Mouse (Mus musculus) MEL (cell line): ENCODE data around the gene Casp2. TPM values are rescaled to one million over a fixed set of nuclear protein-coding genes. Genes with fewer than 3 reads are reported as not detected.

ENCODE experiments used
- DNase-seq: peaks from one replicate; pipeline ENCODE4 v3.0.0; 2011; ENCODE audit warnings: low read depth, low spot score
- H3K27ac ChIP-seq: 2 replicates; pipeline ENCODE4 v1.5.1; 2012; ENCODE audit warnings: low read depth, mild to moderate bottlenecking, control low read depth, low read length, moderate library complexity; ENCODE audit not compliant: control insufficient read depth
- H3K27me3 ChIP-seq, 2 experiments: fragments of 150-350 bp in 1 of 2; sonication (generic) in 1 of 2; 2 replicates each; pipeline ENCODE4 v1.6.1; 2012; ENCODE audit warnings: low read length in 2 of 2, mild to moderate bottlenecking in 2 of 2, improper control_type of control experiment in 1 of 2, moderate library complexity in 1 of 2; ENCODE audit not compliant: insufficient read depth in 2 of 2, control insufficient read depth in 1 of 2
- H3K36me3 ChIP-seq, 2 experiments: 2 replicates each; pipeline ENCODE4 v1.6.1; 2012 to 2014; ENCODE audit warnings: low read length in 2 of 2, improper control_type of control experiment in 1 of 2, inconsistent platforms in 1 of 2, mild to moderate bottlenecking in 1 of 2; ENCODE audit not compliant: insufficient read depth in 2 of 2, control insufficient read depth in 1 of 2
- H3K4me1 ChIP-seq, 2 experiments: fragments of 150-350 bp in 1 of 2; sonication (generic) in 1 of 2; 2 replicates each; pipeline ENCODE4 v1.6.1; 2012; ENCODE audit warnings: low read length in 2 of 2, improper control_type of control experiment in 1 of 2, mild to moderate bottlenecking in 1 of 2; ENCODE audit not compliant: insufficient read depth in 2 of 2, control insufficient read depth in 1 of 2
- H3K4me3 ChIP-seq, 2 experiments: fragments of 150-350 bp in 1 of 2; sonication (generic) in 1 of 2; 2 replicates each; pipeline ENCODE4 v1.5.1; 2012; ENCODE audit warnings: low read depth in 2 of 2, low read length in 2 of 2, mild to moderate bottlenecking in 2 of 2, moderate library complexity in 2 of 2, control low read depth in 1 of 2, improper control_type of control experiment in 1 of 2; ENCODE audit not compliant: control insufficient read depth in 1 of 2, insufficient read depth in 1 of 2
- H3K79me2 ChIP-seq: 2 replicates; pipeline ENCODE4 v1.6.1; 2012; ENCODE audit warnings: mild to moderate bottlenecking, low read length, moderate library complexity; ENCODE audit not compliant: control insufficient read depth, poor library complexity, insufficient read depth
- H3K9ac ChIP-seq: 2 replicates; pipeline ENCODE4 v1.6.1; 2012; ENCODE audit warnings: low read depth, mild to moderate bottlenecking, control low read depth, low read length, moderate library complexity; ENCODE audit not compliant: control insufficient read depth, poor library complexity, severe bottlenecking
- H3K9me3 ChIP-seq: fragments of 150-350 bp; sonication (generic); replicated peaks from 2 replicates; pipeline ENCODE4 v1.6.1; 2012; ENCODE audit warnings: mild to moderate bottlenecking, low read length, improper control_type of control experiment, moderate library complexity; ENCODE audit not compliant: insufficient read depth
- BHLHE40 ChIP-seq: IDR thresholded peaks from 2 replicates; pipeline ENCODE4 v1.6.1; 2012; ENCODE audit warnings: low read depth, mild to moderate bottlenecking, inconsistent platforms, low read length, improper control_type of control experiment, borderline replicate concordance
- CHD1 ChIP-seq: IDR thresholded peaks from 2 replicates; pipeline ENCODE4 v1.6.1; 2012; ENCODE audit warnings: low read depth, mild to moderate bottlenecking, inconsistent platforms, low read length, improper control_type of control experiment
- E2F4 ChIP-seq: IDR thresholded peaks from 2 replicates; pipeline ENCODE4 v1.6.1; 2011; ENCODE audit warnings: low read depth, low read length, improper control_type of control experiment, borderline replicate concordance
- EP300 ChIP-seq, 2 experiments: IDR thresholded peaks; 2 replicates each; pipeline ENCODE4 v1.6.1; 2011; ENCODE audit warnings: improper control_type of control experiment in 2 of 2, low read length in 2 of 2, low read depth in 1 of 2, mild to moderate bottlenecking in 1 of 2
- GABPA ChIP-seq: IDR thresholded peaks from 2 replicates; pipeline ENCODE4 v1.6.1; 2012; ENCODE audit warnings: low read depth, mild to moderate bottlenecking, inconsistent platforms, low read length, improper control_type of control experiment, moderate library complexity
- GATA1 ChIP-seq: IDR thresholded peaks from 2 replicates; pipeline ENCODE4 v1.6.1; 2011; ENCODE audit warnings: low read depth, low read length, improper control_type of control experiment
- JUND ChIP-seq: IDR thresholded peaks from 2 replicates; pipeline ENCODE4 v1.6.1; 2011; ENCODE audit warnings: low read depth, mild to moderate bottlenecking, improper control_type of control experiment, low read length
- MAZ ChIP-seq: IDR thresholded peaks from 2 replicates; pipeline ENCODE4 v1.6.1; 2012; ENCODE audit warnings: low read depth, mild to moderate bottlenecking, inconsistent platforms, low read length, improper control_type of control experiment
- MXI1 ChIP-seq: IDR thresholded peaks from 2 replicates; pipeline ENCODE4 v1.6.1; 2011; ENCODE audit warnings: mild to moderate bottlenecking, low read depth, low read length, improper control_type of control experiment
- MYC ChIP-seq: IDR thresholded peaks from 2 replicates; pipeline ENCODE4 v1.6.1; 2011; ENCODE audit warnings: low read depth, mild to moderate bottlenecking, low read length, improper control_type of control experiment, moderate library complexity
- POLR2A ChIP-seq, 2 experiments: IDR thresholded peaks; 2 replicates each; pipeline ENCODE4 v1.6.1; 2011 to 2012; ENCODE audit warnings: low read length in 2 of 2, mild to moderate bottlenecking in 2 of 2, control low read depth in 1 of 2, improper control_type of control experiment in 1 of 2, low read depth in 1 of 2, moderate library complexity in 1 of 2; ENCODE audit not compliant: control insufficient read depth in 1 of 2, insufficient read depth in 1 of 2, poor library complexity in 1 of 2
- POLR2AphosphoS5 ChIP-seq: IDR thresholded peaks from 2 replicates; pipeline ENCODE4 v1.6.1; 2012; ENCODE audit warnings: low read depth, borderline replicate concordance, mild to moderate bottlenecking, inconsistent platforms, low read length, moderate library complexity, mixed read lengths
- RCOR1 ChIP-seq: IDR thresholded peaks from 2 replicates; pipeline ENCODE4 v1.6.1; 2012; ENCODE audit warnings: low read depth, mild to moderate bottlenecking, inconsistent platforms, low read length, improper control_type of control experiment
- SIN3A ChIP-seq: IDR thresholded peaks from 2 replicates; pipeline ENCODE4 v1.6.1; 2012; ENCODE audit warnings: low read length, improper control_type of control experiment, inconsistent platforms
- TAL1 ChIP-seq: IDR thresholded peaks from 2 replicates; pipeline ENCODE4 v1.6.1; 2012; ENCODE audit warnings: mild to moderate bottlenecking, inconsistent platforms, low read length, moderate library complexity, mixed read lengths
- TBP ChIP-seq: IDR thresholded peaks from 2 replicates; pipeline ENCODE4 v1.8.0; 2011; ENCODE audit warnings: low read depth, low read length, improper control_type of control experiment
- UBTF ChIP-seq: IDR thresholded peaks from 2 replicates; pipeline ENCODE4 v1.6.1; 2012; ENCODE audit warnings: low read depth, mild to moderate bottlenecking, inconsistent platforms, low read length, improper control_type of control experiment, moderate library complexity, borderline replicate concordance; ENCODE audit not compliant: insufficient read depth
- polyA plus RNA-seq, 2 experiments: library from polyadenylated mRNA; stranded (reverse) in 1 of 2; unstranded in 1 of 2; fragments of >175 nt in 1 of 2; fragments of >200 nt in 1 of 2; gene quantifications; 2 replicates each; pipeline versions ENCODE4 v1.2.1 to v1.2.4; 2012; ENCODE audit warnings: low replicate concordance in 2 of 2, low read depth in 1 of 2; ENCODE audit not compliant: insufficient read length in 2 of 2, insufficient read depth in 1 of 2, missing spikeins in 1 of 2
- total RNA-seq: library from RNA; depleted of rRNA; stranded (reverse); fragments of 300-350 nt; gene quantifications from 2 replicates; pipeline ENCODE4 v1.2.3, GENCODE M21; 2012

Casp2 gene
- total and polyA plus RNA-seq, 3 experiments, result 21.3 to 42.3 TPM; not detected in 1

DNA sequence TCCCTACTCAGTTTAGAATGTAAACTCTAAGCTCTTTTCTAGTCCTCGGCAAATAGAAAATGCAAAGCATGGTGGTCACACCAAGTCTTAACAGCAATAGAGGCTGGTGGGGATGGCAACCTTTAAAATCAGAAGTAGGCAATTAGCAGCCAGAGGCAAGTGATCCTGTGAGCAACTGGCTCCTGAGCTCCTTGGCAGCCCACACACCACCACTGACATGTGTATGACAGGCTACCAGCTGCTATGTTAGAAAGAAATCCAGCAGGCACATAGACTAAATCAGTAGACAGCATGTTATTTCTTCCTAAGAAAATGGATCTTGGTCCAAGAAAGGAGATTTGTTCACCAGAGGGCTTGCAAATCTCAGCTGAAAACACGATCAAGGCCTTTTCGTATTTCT, 33.6 kb upstream of the Casp2 start:
- H3K79me2 ChIP-seq, result no peaks in the 10 kb centered on the region
- H3K4me1 ChIP-seq, result no peaks in the 10 kb centered on the region
- no peaks in the 10 kb centered on the region for H3K9me3 ChIP-seq
- H3K27ac ChIP-seq, result no peak overlapping the region
- DNase-seq, result no peak
- TF ChIP-seq UBTF (no peak), TBP (no peak)
- H3K4me3 ChIP-seq, result no peak overlapping the region
- no peaks in the 10 kb centered on the region for H3K36me3 ChIP-seq
- H3K27me3 ChIP-seq, result peaks cover 3% of the 10 kb centered on the region in 2 experiments; a peak in 3 of 4 replicates
- H3K9ac ChIP-seq, result no peak overlapping the region

DNA sequence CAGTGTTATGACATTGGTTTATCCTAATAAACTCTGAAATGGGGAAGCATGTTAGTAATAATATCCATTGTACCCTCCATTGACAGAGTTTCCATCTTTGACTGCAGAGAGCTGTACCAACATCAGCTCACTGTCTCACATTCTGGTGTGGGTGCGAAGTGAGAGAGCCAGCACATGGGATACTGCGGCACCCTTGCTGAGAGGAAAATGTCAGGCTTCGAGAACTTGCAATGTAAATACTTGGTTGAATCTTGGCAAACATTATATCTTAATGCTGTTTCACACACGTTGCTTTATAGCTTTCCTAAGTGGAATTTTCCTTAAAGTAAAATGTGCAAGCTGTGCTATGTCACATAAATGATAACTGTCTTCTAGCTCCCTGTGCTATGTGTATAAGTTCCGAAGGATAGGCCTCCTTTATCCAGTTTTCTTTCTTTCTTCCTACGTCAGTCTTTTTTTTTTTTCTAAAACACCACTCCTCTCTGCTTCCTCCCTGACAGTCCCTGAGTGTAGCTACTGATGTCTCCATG, 27.4 kb upstream of the Casp2 start:
- no peak overlapping the region for H3K27ac ChIP-seq
- peaks cover 6 to 7% of the 10 kb centered on the region in 2 experiments for H3K27me3 ChIP-seq
- H3K9ac ChIP-seq, result no peak overlapping the region
- no peaks in the 10 kb centered on the region for H3K79me2 ChIP-seq
- DNase-seq, result no peak
- no peaks in the 10 kb centered on the region for H3K36me3 ChIP-seq
- H3K4me1 ChIP-seq, result no peaks in the 10 kb centered on the region
- TF ChIP-seq EP300 (IDR thresholded peaks at IDR 0.05; ENCODE audit: low read depth in 1 of 2, low read length in 2 of 2) (no peak), MXI1 (no peak), CHD1 (no peak), E2F4 (no peak), POLR2AphosphoS5 (no peak), SIN3A (no peak), GABPA (no peak), MAZ (no peak), POLR2A (IDR thresholded peaks at IDR 0.05; ENCODE audit: control insufficient read depth in 1 of 2, insufficient read depth in 1 of 2, low read depth in 1 of 2, low read length in 2 of 2, poor library complexity in 1 of 2) (no peak), GATA1 (no peak), JUND (no peak), BHLHE40 (no peak), RCOR1 (no peak), TAL1 (no peak), MYC (no peak)
- H3K9me3 ChIP-seq, result no peaks in the 10 kb centered on the region
- H3K4me3 ChIP-seq, result no peak overlapping the region
